Mouse (Mus musculus) embryonic facial prominence, embryonic 14.5 days (tissue): ENCODE measurements around the gene Sidt2. TPM values are rescaled to one million over a fixed set of nuclear protein-coding genes. Genes with fewer than 3 reads are reported as not detected.
A peak's percentile ranks its signal among the peaks of the same experiment; 100 is the strongest.

ENCODE experiments used
- ATAC-seq: fragments of 200-750 bp; cut with Nextera tagmentation; 2 replicates; pipeline ENCODE4 v1.8.0; 2017; ENCODE audit warnings: low read depth, moderate number of reproducible peaks, moderate TSS enrichment
- DNase-seq: peaks from one replicate; pipeline ENCODE4 v3.0.0-alpha.2; 2015; ENCODE audit warnings: low spot score
- H3K27ac ChIP-seq: fragments of 300-500 bp; sonication (generic); replicated peaks from 2 replicates; pipeline ENCODE4 v1.5.1; 2014; ENCODE audit warnings: low read depth, mild to moderate bottlenecking, low read length, moderate library complexity
- H3K27me3 ChIP-seq: fragments of 300-500 bp; sonication (generic); replicated peaks from 2 replicates; pipeline ENCODE4 v1.6.1; 2014; ENCODE audit warnings: low read length; ENCODE audit not compliant: control insufficient read depth, insufficient read depth
- H3K36me3 ChIP-seq: fragments of 300-500 bp; sonication (generic); 2 replicates; pipeline ENCODE4 v1.6.1; 2014; ENCODE audit warnings: low read length, mixed read lengths; ENCODE audit not compliant: control insufficient read depth, insufficient read depth
- H3K4me1 ChIP-seq: fragments of 300-500 bp; sonication (generic); 2 replicates; pipeline ENCODE4 v1.6.1; 2014; ENCODE audit warnings: antibody characterized with exemption, low read length; ENCODE audit not compliant: control insufficient read depth, insufficient read depth
- H3K4me2 ChIP-seq: fragments of 300-500 bp; sonication (generic); 2 replicates; pipeline ENCODE4 v1.6.1; 2014; ENCODE audit warnings: low read depth, mild to moderate bottlenecking, low read length, moderate library complexity, mixed read lengths
- H3K4me3 ChIP-seq: fragments of 300-500 bp; sonication (generic); 2 replicates; pipeline ENCODE4 v1.5.1; 2014; ENCODE audit warnings: low read depth, mild to moderate bottlenecking, low read length
- H3K9ac ChIP-seq: fragments of 300-500 bp; sonication (generic); 2 replicates; pipeline ENCODE4 v1.6.1; 2014; ENCODE audit warnings: low read depth, mild to moderate bottlenecking, low read length, moderate library complexity, mixed read lengths
- H3K9me3 ChIP-seq: fragments of 300-500 bp; sonication (generic); 2 replicates; pipeline ENCODE4 v1.6.1; 2016; ENCODE audit warnings: low read length; ENCODE audit not compliant: control insufficient read depth
- WGBS: fragments of 180-500 bp; shearing (Covaris S2); extraction: QIAGEN DNeasy Blood & Tissue Kit; methylation state at CpG from one replicate; pipeline ENCODE4 v1.1.7; 2014; 5-methylcytosine and 5-hydroxymethylcytosine counted together
- polyA plus RNA-seq: library from polyadenylated mRNA; unstranded; fragments of >200 nt; fragmentation: Nextera tagmentation; extraction: Ambion mirVana; gene quantifications from 2 replicates; pipeline ENCODE4 v1.2.1, GENCODE M21; 2014

Gene Sidt2
- 47.9 and 50.4 TPM in 2 replicates for polyA plus RNA-seq

- Histone ChIP-seq H3K27me3 (no peaks in the 10 kb centered on the region), H3K9ac (peak within 1 kb of the TSS; percentile 96), H3K9me3 (no peaks in the 10 kb centered on the region), H3K4me2 (peak within 1 kb of the TSS; percentile 68), H3K4me3 (peak within 1 kb of the TSS; percentile 91), H3K27ac (peak within 1 kb of the TSS; percentile 89), H3K4me1 (peaks cover 15% of the 10 kb centered on the region), H3K36me3 (peaks cover 25% of the 10 kb centered on the region)
- ATAC-seq (peak; percentile 97), DNase-seq (peak; percentile 96)
- under 1% methylated on average over 33 of the region's 48 CpGs for WGBS
Observed at GRCm38 (mm10) chr9:45955107-45955963, at the start of gene Sidt2. Gene Sidt2, minus strand, starts transcription at chr9:45955258.

GRCm38 (mm10) chr9:46004529-46004928 is 49.5 kb upstream of the Sidt2 start:
- H3K4me2 ChIP-seq, result no peak overlapping the region
- no peak overlapping the region for H3K4me3 ChIP-seq
- H3K27ac ChIP-seq, result no peak overlapping the region
- H3K4me1 ChIP-seq, result no peaks in the 10 kb centered on the region
- H3K9ac ChIP-seq, result no peak overlapping the region
- no peaks in the 10 kb centered on the region for H3K9me3 ChIP-seq
- ATAC-seq, result no peak
- no peaks in the 10 kb centered on the region for H3K36me3 ChIP-seq
- 56% methylated on average over 2 of the region's 3 CpGs for WGBS
- no peak for DNase-seq
- no peaks in the 10 kb centered on the region for H3K27me3 ChIP-seq

- no peaks in the 10 kb centered on the region for H3K27me3 ChIP-seq
- H3K9ac ChIP-seq, result peak overlapping the region; percentile 43; the same call in 1 of the 2 replicates
- DNase-seq (peak; percentile 68), ATAC-seq (no peak; the same call in 1 of the 2 replicates)
- H3K4me1 ChIP-seq, result no peaks in the 10 kb centered on the region
- no peak overlapping the region for H3K4me2 ChIP-seq
- WGBS, result 9% methylated on average over 7 of the region's 7 CpGs
- no peaks in the 10 kb centered on the region for H3K9me3 ChIP-seq
- H3K27ac ChIP-seq, result no peak overlapping the region
- H3K4me3 ChIP-seq, result no peak overlapping the region
- no peaks in the 10 kb centered on the region for H3K36me3 ChIP-seq
Observed at GRCm38 (mm10) chr9:46003729-46004128, 48.7 kb upstream of the Sidt2 start.

GRCm38 (mm10) chr9:45999009-45999408 is 44.0 kb upstream of the Sidt2 start:
- Histone ChIP-seq H3K9ac (no peak overlapping the region), H3K9me3 (no peaks in the 10 kb centered on the region), H3K27ac (no peak overlapping the region), H3K27me3 (no peaks in the 10 kb centered on the region), H3K36me3 (no peaks in the 10 kb centered on the region), H3K4me1 (no peaks in the 10 kb centered on the region), H3K4me3 (no peak overlapping the region), H3K4me2 (no peak overlapping the region)
- no peak for DNase-seq
- ATAC-seq, result no peak
- 51% methylated on average over 4 of the region's 4 CpGs for WGBS

- Histone ChIP-seq H3K36me3 (peaks cover 10% of the 10 kb centered on the region; the same call in 1 of the 2 replicates), H3K27me3 (no peaks in the 10 kb centered on the region), H3K4me1 (peaks cover 22% of the 10 kb centered on the region), H3K9me3 (no peaks in the 10 kb centered on the region), H3K4me3 (peak overlapping the region; percentile 97), H3K4me2 (peak overlapping the region; percentile 79), H3K9ac (peak overlapping the region; percentile 98), H3K27ac (peak overlapping the region; percentile 86)
- peak; percentile 84 for DNase-seq
- WGBS, result under 1% methylated on average over 4 of the region's 4 CpGs
- peak; percentile 70 for ATAC-seq
Observed at GRCm38 (mm10) chr9:45985229-45985567, 30.1 kb upstream of the Sidt2 start.

- Histone ChIP-seq H3K4me1 (peaks cover 22% of the 10 kb centered on the region), H3K4me3 (peak overlapping the region; percentile 97), H3K9ac (peak overlapping the region; percentile 98), H3K27ac (peak overlapping the region; percentile 86), H3K4me2 (peak overlapping the region; percentile 79), H3K36me3 (peaks cover 10% of the 10 kb centered on the region; the same call in 1 of the 2 replicates), H3K27me3 (no peaks in the 10 kb centered on the region), H3K9me3 (no peaks in the 10 kb centered on the region)
- DNase-seq (peak; percentile 97), ATAC-seq (peak; percentile 95)
- WGBS, result 1% methylated on average over 15 of the region's 76 CpGs
Observed at GRCm38 (mm10) chr9:45984409-45985228, 29.6 kb upstream of the Sidt2 start.

GRCm38 (mm10) chr9:45983676-45984408 is 28.8 kb upstream of the Sidt2 start:
- WGBS, result 1% methylated on average over 23 of the region's 23 CpGs
- H3K27me3 ChIP-seq, result no peaks in the 10 kb centered on the region
- ATAC-seq, result no peak

GRCm38 (mm10) chr9:45981331-45981730 is 26.3 kb upstream of the Sidt2 start:
- Histone ChIP-seq H3K9ac (no peak overlapping the region), H3K27ac (no peak overlapping the region), H3K9me3 (no peaks in the 10 kb centered on the region), H3K36me3 (peaks cover 25% of the 10 kb centered on the region; the same call in 1 of the 2 replicates), H3K27me3 (no peaks in the 10 kb centered on the region), H3K4me3 (no peak overlapping the region), H3K4me1 (peaks cover 24% of the 10 kb centered on the region), H3K4me2 (no peak overlapping the region)
- DNase-seq (no peak), ATAC-seq (no peak)

More at GRCm38 (mm10) chr9:45983676-45984408, 28.8 kb upstream of the Sidt2 start:
- peak overlapping the region; percentile 97 for H3K4me3 ChIP-seq
- H3K4me2 ChIP-seq, result peak overlapping the region; percentile 79
- no peaks in the 10 kb centered on the region for H3K9me3 ChIP-seq
- peak overlapping the region; percentile 98 for H3K9ac ChIP-seq
- DNase-seq, result peak; percentile 26
- H3K4me1 ChIP-seq, result peaks cover 24% of the 10 kb centered on the region
- H3K27ac ChIP-seq, result peak overlapping the region; percentile 86
- H3K36me3 ChIP-seq, result peaks cover 10% of the 10 kb centered on the region; the same call in 1 of the 2 replicates
